Mouse (Mus musculus): ENCODE measurements around the gene Gm17324. TPM values are rescaled to one million over a fixed set of nuclear protein-coding genes. Genes with fewer than 3 reads are reported as not detected.

Gene Gm17324
- polyA plus RNA-seq, 1 experiment from 2014 or later: 0.84 TPM

DNA sequence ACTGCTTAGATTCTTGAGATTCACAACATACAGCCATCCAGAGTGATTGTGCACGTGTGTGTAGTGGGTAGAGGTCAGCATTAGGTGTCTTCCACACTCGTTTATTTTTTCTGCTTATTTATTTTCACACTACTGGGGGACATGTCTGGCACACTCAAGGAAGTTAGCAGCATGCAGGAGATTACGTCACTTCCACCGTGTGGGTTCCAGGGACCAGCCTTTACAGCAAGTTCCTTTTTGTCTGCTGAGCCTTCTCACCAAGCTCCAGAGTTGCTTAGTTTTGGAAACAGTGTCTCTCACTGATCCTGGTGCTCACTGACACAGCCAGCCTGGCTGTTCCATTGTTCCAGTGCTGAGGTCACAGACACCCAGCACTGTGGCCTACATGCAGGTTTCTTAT is 2.8 kb upstream of the Gm17324 start:
- Histone ChIP-seq H3K27me3 (peaks cover 7% of the 10 kb centered on the region; the same call in 1 of the 2 replicates), H3K27ac (no peak overlapping the region), H3K4me3 (no peak overlapping the region), H3K4me1 (peaks cover 9% of the 10 kb centered on the region), H3K9me3 (replicated peaks) (no peaks in the 10 kb centered on the region), H3K9ac (no peak overlapping the region), H3K36me3 (peaks cover 26% of the 10 kb centered on the region), H3K4me2 (replicated peaks) (no peak overlapping the region)
- 90% methylated on average over 4 of the region's 4 CpGs for WGBS
- no peak for ATAC-seq (ENCODE audit: low FRiP score)

DNA sequence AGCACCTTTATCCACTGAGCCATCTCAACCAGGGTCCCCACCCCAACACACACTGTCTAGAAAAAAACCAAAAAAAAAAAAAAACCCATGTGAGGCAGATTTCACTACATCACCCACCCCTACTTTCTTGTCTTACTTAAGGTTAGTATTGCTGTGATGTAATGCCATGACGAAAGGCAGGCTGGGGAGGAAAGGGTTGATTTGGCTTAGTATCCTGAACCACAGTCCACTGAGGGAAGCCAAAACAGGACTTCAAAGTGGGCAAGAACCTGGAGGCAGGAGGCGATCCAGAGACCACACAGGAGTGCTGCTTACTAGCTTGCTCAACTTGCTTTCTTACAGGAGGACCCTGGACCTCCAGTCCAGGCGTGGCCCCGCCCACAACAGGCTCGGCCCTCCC is 1.8 kb upstream of the Gm17324 start:
- 72% methylated on average over 5 of the region's 5 CpGs for WGBS
- peaks cover 26% of the 10 kb centered on the region for H3K36me3 ChIP-seq
- peaks cover 9% of the 10 kb centered on the region for H3K4me1 ChIP-seq
- no peak overlapping the region for H3K4me2 ChIP-seq (replicated peaks)
- ATAC-seq (ENCODE audit: low FRiP score): no peak
- no peak overlapping the region for H3K27ac ChIP-seq
- peaks cover 16% of the 10 kb centered on the region for H3K27me3 ChIP-seq
- H3K4me3 ChIP-seq: no peak overlapping the region
- H3K9ac ChIP-seq: no peak overlapping the region
- no peaks in the 10 kb centered on the region for H3K9me3 ChIP-seq (replicated peaks)

DNA sequence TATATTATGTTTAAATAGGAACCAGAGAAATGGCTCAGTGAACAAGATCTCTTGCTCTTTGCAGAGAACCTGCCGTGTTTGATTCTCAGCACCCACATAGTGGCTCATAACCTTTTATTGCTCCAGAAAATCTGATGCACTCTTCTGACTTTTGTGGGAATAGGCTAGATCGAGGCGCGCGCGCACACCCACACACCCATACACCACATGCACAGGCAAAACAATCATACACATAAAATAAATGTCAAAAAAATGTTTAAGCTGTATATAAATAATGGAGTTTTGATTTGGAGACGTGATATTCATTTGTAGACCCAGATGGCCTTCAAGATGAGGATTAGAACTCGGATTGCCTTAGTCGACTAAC is 997 bp downstream of the Gm17324 start:
- H3K36me3 ChIP-seq: peaks cover 8% of the 10 kb centered on the region; the same call in 1 of the 2 replicates
- H3K27me3 ChIP-seq: peaks cover 44% of the 10 kb centered on the region
- H3K27ac ChIP-seq: no peak overlapping the region
- peak overlapping the region; percentile 72 for H3K4me2 ChIP-seq (replicated peaks)
- ATAC-seq (ENCODE audit: low FRiP score): peak; percentile 54
- H3K4me3 ChIP-seq: peak overlapping the region; percentile 97
- peaks cover 14% of the 10 kb centered on the region for H3K4me1 ChIP-seq
- WGBS: 37% methylated on average over 9 of the region's 9 CpGs
- no peaks in the 10 kb centered on the region for H3K9me3 ChIP-seq (replicated peaks)
- H3K9ac ChIP-seq: peak overlapping the region; percentile 91

DNA sequence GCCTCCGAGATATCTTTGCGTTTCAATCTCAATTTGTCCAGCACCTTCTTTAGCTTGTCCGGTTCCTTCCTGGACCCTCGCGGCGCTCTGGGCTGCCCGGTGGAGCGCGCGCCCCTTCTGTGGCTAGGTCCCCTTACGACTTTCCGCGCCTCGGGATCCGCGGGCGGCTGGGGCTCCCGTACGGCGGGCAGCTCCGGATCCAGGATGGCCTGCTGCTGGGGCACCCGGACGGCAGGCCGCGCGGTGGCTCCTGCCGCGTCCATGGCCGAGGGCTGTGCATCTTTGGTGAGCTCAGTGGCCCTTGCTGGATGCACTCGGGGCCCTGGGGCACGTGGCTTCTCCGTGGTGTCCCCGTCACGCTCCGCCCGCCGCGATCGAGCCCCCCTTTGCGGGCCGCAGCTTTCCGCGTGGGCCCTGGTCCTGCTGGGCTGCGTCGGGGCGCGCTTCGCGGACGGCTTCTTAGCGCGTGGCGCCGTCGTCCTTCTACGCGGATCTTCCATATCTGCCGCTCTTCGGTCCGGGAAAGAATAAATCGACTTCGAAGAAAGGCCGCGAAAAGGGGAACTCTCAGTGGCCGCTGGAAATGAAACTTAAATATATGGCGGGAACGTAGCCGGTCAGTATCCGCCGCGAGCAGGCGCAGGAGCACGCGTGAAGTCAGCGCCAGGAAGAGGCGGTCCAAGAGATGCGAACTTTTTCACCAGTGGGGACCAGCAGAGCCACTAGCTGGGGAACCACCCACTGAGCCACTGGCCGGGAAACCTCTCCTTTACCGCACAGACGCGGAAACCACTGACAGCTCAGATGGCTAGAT is 5.8 kb downstream of the Gm17324 start, which contains the start of gene Cgas:
Cgas (minus strand) TSS at position 659 of the 814 bp plus-strand sequence.
- Histone ChIP-seq H3K9me3 (replicated peaks) (no peaks in the 10 kb centered on the region), H3K4me2 (replicated peaks) (peak within 1 kb of the TSS; percentile 68), H3K36me3 (no peaks in the 10 kb centered on the region), H3K4me1 (peaks cover 8% of the 10 kb centered on the region), H3K9ac (peak within 1 kb of the TSS; percentile 48), H3K27me3 (peaks cover 81% of the 10 kb centered on the region), H3K4me3 (peak within 1 kb of the TSS; percentile 36), H3K27ac (no peak within 1 kb of the TSS)
- peak; percentile 13; the same call in 1 of the 2 replicates for ATAC-seq (ENCODE audit: low FRiP score)
- under 1% methylated on average over 80 of the region's 81 CpGs for WGBS

DNA sequence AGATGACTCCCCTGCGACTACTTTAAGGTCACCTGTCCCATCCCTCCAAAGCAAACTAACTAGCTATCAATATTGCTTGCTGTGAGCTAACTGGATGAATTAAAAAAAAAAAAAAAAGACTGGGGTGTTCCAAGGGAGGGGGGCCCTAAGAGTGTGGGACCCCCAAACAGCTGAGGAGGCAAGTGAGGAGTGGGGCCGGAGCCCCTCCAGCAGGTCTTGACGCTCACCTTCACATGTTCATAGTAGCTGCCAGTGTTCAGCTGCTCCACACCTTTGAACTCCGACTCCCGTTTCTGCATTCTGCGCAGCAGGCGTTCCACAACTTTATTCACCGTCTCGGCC is 6.4 kb downstream of the Gm17324 start:
- Histone ChIP-seq H3K4me3 (peak overlapping the region; percentile 36), H3K4me1 (peaks cover 8% of the 10 kb centered on the region), H3K9me3 (replicated peaks) (no peaks in the 10 kb centered on the region), H3K9ac (no peak overlapping the region), H3K27me3 (peaks cover 80% of the 10 kb centered on the region), H3K27ac (no peak overlapping the region), H3K4me2 (replicated peaks) (peak overlapping the region; percentile 68), H3K36me3 (no peaks in the 10 kb centered on the region)
- ATAC-seq (ENCODE audit: low FRiP score): no peak
- 3% methylated on average over 8 of the region's 9 CpGs for WGBS

DNA sequence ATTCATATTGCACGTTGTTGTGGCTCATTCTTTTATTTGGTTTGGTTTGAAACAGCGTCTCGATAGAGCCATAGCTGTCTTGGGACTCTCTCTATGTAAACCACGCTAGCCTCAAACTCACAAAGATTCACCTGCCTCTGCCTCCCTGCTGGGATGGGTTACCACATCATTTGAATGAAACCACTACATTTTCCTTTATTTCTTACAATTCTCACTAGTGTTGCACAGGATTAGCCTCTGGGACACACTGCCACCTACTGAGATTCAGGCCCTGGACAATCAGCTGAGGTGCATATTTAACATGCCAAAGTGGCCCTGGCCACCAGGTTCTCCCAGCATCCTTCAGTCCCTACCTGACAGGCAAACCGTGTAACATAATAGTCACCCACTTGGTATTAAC is 9.2 kb downstream of the Gm17324 start:
- H3K9ac ChIP-seq: no peak overlapping the region
- no peak overlapping the region for H3K4me3 ChIP-seq
- ATAC-seq (ENCODE audit: low FRiP score): no peak
- peaks cover 8% of the 10 kb centered on the region for H3K4me1 ChIP-seq
- no peak overlapping the region for H3K4me2 ChIP-seq (replicated peaks)
- no peaks in the 10 kb centered on the region for H3K36me3 ChIP-seq
- peaks cover 55% of the 10 kb centered on the region for H3K27me3 ChIP-seq
- no peak overlapping the region for H3K27ac ChIP-seq
- 67% methylated on average over 5 of the region's 5 CpGs for WGBS
- no peaks in the 10 kb centered on the region for H3K9me3 ChIP-seq (replicated peaks)

DNA sequence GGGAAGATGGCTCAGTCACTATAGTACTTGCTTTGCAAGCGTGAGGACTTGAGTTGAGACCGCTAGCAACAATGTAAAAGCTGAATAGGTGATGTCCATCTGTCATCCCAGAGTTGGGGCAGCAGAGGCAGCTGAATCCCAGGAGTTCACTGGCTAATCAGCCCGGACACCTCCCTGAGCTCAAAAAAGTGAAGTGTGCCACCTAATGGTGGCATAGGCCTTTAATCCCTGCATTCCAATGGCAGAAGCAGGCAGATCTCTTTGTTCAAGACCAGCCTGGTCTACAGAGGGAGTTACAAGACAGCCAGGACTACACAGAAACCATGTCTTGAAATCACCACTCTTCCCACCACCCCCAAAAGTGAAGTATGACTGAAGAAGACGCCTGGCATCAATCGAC is 16.1 kb downstream of the Gm17324 start:
- WGBS: 83% methylated on average over 5 of the region's 5 CpGs
- Histone ChIP-seq H3K4me3 (no peak overlapping the region), H3K27ac (no peak overlapping the region), H3K9ac (no peak overlapping the region), H3K9me3 (replicated peaks) (no peaks in the 10 kb centered on the region), H3K4me1 (peaks cover 2% of the 10 kb centered on the region; the same call in 1 of the 2 replicates), H3K4me2 (replicated peaks) (no peak overlapping the region), H3K27me3 (peaks cover 4% of the 10 kb centered on the region; the same call in 1 of the 2 replicates), H3K36me3 (no peaks in the 10 kb centered on the region)
- ATAC-seq (ENCODE audit: low FRiP score): no peak

DNA sequence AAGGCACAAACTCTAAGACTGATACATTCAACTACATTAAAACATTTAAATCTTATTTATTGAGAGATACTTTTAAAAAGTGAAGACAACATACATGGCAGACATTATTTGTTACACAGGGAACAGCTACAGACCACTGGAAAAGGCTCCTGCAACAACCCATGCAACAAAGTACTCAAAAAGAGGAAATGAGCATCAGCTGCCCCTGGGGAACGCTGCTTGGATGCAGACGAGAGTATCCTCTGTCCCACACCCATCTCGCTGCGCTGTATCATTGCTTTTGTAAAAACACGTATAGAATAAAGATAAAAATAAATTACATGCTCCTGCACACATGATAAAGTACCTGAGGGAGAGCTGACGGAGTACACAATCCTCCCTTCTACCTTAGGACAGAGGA is 18.1 kb downstream of the Gm17324 start:
- Histone ChIP-seq H3K27me3 (peaks cover 4% of the 10 kb centered on the region; the same call in 1 of the 2 replicates), H3K27ac (no peak overlapping the region), H3K4me2 (replicated peaks) (no peak overlapping the region), H3K9me3 (replicated peaks) (no peaks in the 10 kb centered on the region), H3K4me1 (peaks cover 4% of the 10 kb centered on the region; the same call in 1 of the 2 replicates), H3K36me3 (no peaks in the 10 kb centered on the region), H3K4me3 (no peak overlapping the region), H3K9ac (no peak overlapping the region)
- no peak for ATAC-seq (ENCODE audit: low FRiP score)
- WGBS: 79% methylated on average over 6 of the region's 6 CpGs

DNA sequence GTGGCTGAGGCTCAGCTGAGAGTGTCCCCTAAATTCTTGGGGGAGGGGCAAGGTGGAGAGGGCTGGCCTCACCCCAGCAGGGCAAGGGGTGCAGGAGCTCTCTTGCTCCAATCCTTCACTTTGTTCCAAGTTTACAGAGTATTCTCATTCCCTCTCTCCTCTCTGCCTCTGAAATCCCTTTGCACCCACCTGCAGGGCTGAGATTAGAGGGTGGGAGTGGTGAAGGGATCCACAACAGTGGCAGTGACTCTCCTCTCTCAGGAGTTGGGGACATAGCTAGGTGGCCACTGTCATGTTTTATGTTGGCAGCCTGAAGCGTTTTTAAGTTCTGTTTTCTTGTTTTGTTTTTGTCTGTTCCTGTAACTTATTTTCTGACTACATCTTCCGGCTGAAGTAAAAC is 19.0 kb downstream of the Gm17324 start:
- Histone ChIP-seq H3K4me1 (peaks cover 4% of the 10 kb centered on the region; the same call in 1 of the 2 replicates), H3K27ac (no peak overlapping the region)

DNA sequence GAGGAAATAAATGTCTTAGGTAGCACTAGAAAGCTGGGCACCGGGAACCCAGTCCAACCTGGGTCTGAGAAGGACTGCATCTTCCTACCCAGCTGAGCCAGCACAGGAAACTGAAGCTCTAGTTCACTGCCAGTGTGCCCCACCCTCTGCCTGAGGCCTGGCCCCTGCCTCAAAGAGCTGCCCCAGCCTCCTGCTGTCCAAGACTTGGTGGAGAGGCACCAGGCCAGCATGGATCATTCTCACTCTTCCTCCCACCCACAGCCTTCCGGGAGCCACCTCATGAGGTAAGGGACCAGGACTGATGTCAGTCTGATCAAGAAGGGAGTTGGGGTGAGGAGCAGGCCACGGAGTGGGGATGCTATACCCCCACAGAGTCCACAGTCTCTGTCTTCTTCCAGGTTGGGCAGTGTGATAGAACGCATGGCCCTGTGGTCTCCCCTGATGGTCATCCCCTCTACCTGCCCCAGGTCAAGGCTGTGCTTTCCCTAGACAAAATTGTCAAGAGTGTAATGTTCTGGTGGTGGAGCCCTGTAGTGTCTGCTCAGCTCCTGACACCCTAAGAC is 19.6 kb downstream of the Gm17324 start:
- Histone ChIP-seq H3K9me3 (replicated peaks) (no peaks in the 10 kb centered on the region), H3K27ac (no peak overlapping the region), H3K4me1 (peaks cover 4% of the 10 kb centered on the region; the same call in 1 of the 2 replicates), H3K4me2 (replicated peaks) (no peak overlapping the region), H3K36me3 (no peaks in the 10 kb centered on the region), H3K27me3 (peaks cover 4% of the 10 kb centered on the region; the same call in 1 of the 2 replicates), H3K9ac (no peak overlapping the region), H3K4me3 (no peak overlapping the region)
- WGBS: 87% methylated on average over 4 of the region's 4 CpGs
- no peak for ATAC-seq (ENCODE audit: low FRiP score)

More for the DNA sequence above, 19.0 kb downstream of the Gm17324 start:
- H3K4me3 ChIP-seq: no peak overlapping the region
- no peaks in the 10 kb centered on the region for H3K36me3 ChIP-seq
- peaks cover 4% of the 10 kb centered on the region; the same call in 1 of the 2 replicates for H3K27me3 ChIP-seq
- no peak overlapping the region for H3K4me2 ChIP-seq (replicated peaks)
- WGBS: 51% methylated on average over 2 of the region's 2 CpGs
- ATAC-seq (ENCODE audit: low FRiP score): no peak
- no peaks in the 10 kb centered on the region for H3K9me3 ChIP-seq (replicated peaks)
- no peak overlapping the region for H3K9ac ChIP-seq

DNA sequence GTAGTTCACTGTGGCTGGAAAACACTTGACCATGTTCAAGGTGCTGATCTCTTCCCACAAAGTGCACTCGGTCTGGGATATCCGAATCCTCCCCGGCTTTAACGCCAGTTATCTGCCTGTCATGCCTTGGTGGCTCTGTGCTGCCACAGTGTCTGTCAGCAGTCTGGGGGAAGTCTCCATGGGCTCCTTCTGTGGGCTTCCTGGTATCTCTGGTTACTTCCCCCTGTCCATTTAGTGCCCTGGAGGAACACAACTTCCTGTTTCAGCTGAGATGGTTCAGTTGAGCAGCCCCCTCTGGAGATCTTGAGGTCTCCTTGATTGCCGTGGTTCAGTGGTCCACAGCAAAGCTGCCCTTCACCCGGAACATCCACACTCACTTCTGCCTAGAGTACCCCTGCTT is 20.4 kb downstream of the Gm17324 start:
- no peak overlapping the region for H3K9ac ChIP-seq
- peaks cover 4% of the 10 kb centered on the region; the same call in 1 of the 2 replicates for H3K4me1 ChIP-seq
- no peaks in the 10 kb centered on the region for H3K9me3 ChIP-seq (replicated peaks)
- peaks cover 4% of the 10 kb centered on the region; the same call in 1 of the 2 replicates for H3K27me3 ChIP-seq
- no peaks in the 10 kb centered on the region for H3K36me3 ChIP-seq
- 84% methylated on average over 6 of the region's 6 CpGs for WGBS
- no peak overlapping the region for H3K4me2 ChIP-seq (replicated peaks)
- no peak overlapping the region for H3K4me3 ChIP-seq
- H3K27ac ChIP-seq: no peak overlapping the region
- ATAC-seq (ENCODE audit: low FRiP score): no peak

DNA sequence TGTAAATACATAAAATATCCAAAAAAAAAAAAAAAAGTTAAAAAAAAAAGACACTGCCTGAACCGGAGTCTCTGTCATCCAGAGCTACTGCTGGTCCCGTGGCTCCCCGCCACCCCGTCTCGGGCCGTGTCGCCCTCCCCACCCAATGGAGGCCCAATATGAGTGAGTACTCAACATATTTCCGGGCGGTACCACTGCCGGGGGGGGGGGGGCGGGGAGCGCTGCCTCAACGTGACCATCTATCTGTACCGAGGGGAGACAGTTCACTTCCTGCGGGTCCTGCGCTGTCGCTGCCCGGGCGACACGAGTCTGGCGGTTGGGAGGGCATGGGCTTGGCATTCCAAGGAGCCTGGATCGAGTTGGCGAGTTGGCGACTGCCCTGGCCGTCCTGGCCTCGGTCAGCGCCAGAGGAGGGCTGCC is 21.2 kb downstream of the Gm17324 start:
- H3K27ac ChIP-seq: no peak overlapping the region
- H3K27me3 ChIP-seq: peaks cover 4% of the 10 kb centered on the region; the same call in 1 of the 2 replicates
- peak overlapping the region; percentile 24 for H3K4me3 ChIP-seq
- no peak for ATAC-seq (ENCODE audit: low FRiP score)
- peaks cover 4% of the 10 kb centered on the region; the same call in 1 of the 2 replicates for H3K4me1 ChIP-seq
- H3K4me2 ChIP-seq (replicated peaks): peak overlapping the region; percentile 61
- no peaks in the 10 kb centered on the region for H3K9me3 ChIP-seq (replicated peaks)
- no peaks in the 10 kb centered on the region for H3K36me3 ChIP-seq
- peak overlapping the region; percentile 54 for H3K9ac ChIP-seq
- WGBS: 28% methylated on average over 27 of the region's 27 CpGs

All from hindbrain, embryonic 12.5 days (tissue).